Comparison of ENCODE assay signal across 10 mouse cellular contexts in genomic region chr15:27496596-27497299, GRCm38 (mm10). TPM values are rescaled to one million over a fixed set of nuclear protein-coding genes. Genes with fewer than 3 reads are reported as not detected.
A peak's percentile ranks its signal among the peaks of the same experiment; 100 is the strongest.
DNase-seq lines count a peak whose midpoint lies in the region; ATAC-seq lines count a peak whose summit lies in the region.
"Had no signal": no experiment of that assay in that cellular context is flagged by ENCODE, and none has a peak within 500 bp of the region (broad histone marks: within the 10 kb centered on the region; RNA-seq: fewer than 3 reads in every experiment).

No protein-coding gene starts in this region.

- peaks cover 21% of the 10 kb centered on the region for H3K4me1 ChIP-seq in forebrain, embryonic 15.5 days
- H3K4me1 ChIP-seq in forebrain, embryonic 13.5 days = peaks cover 33% of the 10 kb centered on the region
- peaks cover 56% of the 10 kb centered on the region for H3K4me1 ChIP-seq in hindbrain, embryonic 10.5 days (replicated peaks)

- 85% methylated on average over 11 of the region's 11 CpGs for WGBS in forebrain, embryonic 15.5 days
- 86% methylated on average over 11 of the region's 11 CpGs for WGBS in forebrain, embryonic 13.5 days
- 71% methylated on average over 11 of the region's 11 CpGs for WGBS in hindbrain, embryonic 10.5 days

- H3K27ac ChIP-seq in forebrain, embryonic 15.5 days (replicated peaks) = no peak overlapping the region
- no peak overlapping the region for H3K27ac ChIP-seq in forebrain, embryonic 13.5 days
- peak overlapping the region; percentile 82 for H3K27ac ChIP-seq in hindbrain, embryonic 10.5 days
- H3K27ac ChIP-seq: kidney, postnatal 0 days had no signal

- no peak overlapping the region for H3K9ac ChIP-seq in forebrain, embryonic 15.5 days (replicated peaks)
- no peak overlapping the region for H3K9ac ChIP-seq in forebrain, embryonic 13.5 days

- no peaks in the 10 kb centered on the region for H3K9me3 ChIP-seq in forebrain, embryonic 15.5 days
- H3K9me3 ChIP-seq in forebrain, embryonic 13.5 days (replicated peaks) = no peaks in the 10 kb centered on the region
- H3K9me3 ChIP-seq in hindbrain, embryonic 10.5 days = no peaks in the 10 kb centered on the region

- no peak overlapping the region for H3K4me3 ChIP-seq in forebrain, embryonic 15.5 days
- H3K4me3 ChIP-seq in forebrain, embryonic 13.5 days = no peak overlapping the region
- H3K4me3 ChIP-seq in hindbrain, embryonic 10.5 days = no peak overlapping the region

- DNase-seq in 416B (ENCODE audit: low read depth) = peak; percentile 89
- no peak for DNase-seq in hindbrain, embryonic 10.5 days (ENCODE audit: low spot score)
- DNase-seq in right cerebral cortex, postnatal 14 days = no peak
- no peak for DNase-seq in right cerebral cortex, postnatal 10 days (ENCODE audit: low spot score in 2 of 2)
- DNase-seq in frontal cortex, adult 2 months (ENCODE audit: extremely low spot score in 1 of 2, low spot score in 1 of 2) = no peak
- DNase-seq: adrenal gland, postnatal 36 days had no signal

- 0 out of 2 replicates have a peak, but pooled peaks have one; percentile 23 for ATAC-seq in forebrain, embryonic 15.5 days (replicated peaks)
- ATAC-seq in forebrain, embryonic 13.5 days = no peak
- ATAC-seq in megakaryocyte-erythroid progenitor cell, adult 5-6 weeks (replicated peaks; ENCODE audit: low FRiP score, low TSS enrichment, poor library complexity, severe bottlenecking) = peak; percentile 77

- H3K27me3 ChIP-seq in forebrain, embryonic 15.5 days = no peaks in the 10 kb centered on the region
- no peaks in the 10 kb centered on the region for H3K27me3 ChIP-seq in forebrain, embryonic 13.5 days
- peaks cover 3% of the 10 kb centered on the region; the same call in 1 of the 2 replicates for H3K27me3 ChIP-seq in hindbrain, embryonic 10.5 days (ENCODE audit: insufficient read depth, poor library complexity, severe bottlenecking)

- no peaks in the 10 kb centered on the region for H3K36me3 ChIP-seq in forebrain, embryonic 15.5 days
- no peaks in the 10 kb centered on the region for H3K36me3 ChIP-seq in forebrain, embryonic 13.5 days (ENCODE audit: poor library complexity, severe bottlenecking)
- no peaks in the 10 kb centered on the region for H3K36me3 ChIP-seq in hindbrain, embryonic 10.5 days

- H3K4me2 ChIP-seq in forebrain, embryonic 15.5 days (replicated peaks) = no peak overlapping the region
- H3K4me2 ChIP-seq in forebrain, embryonic 13.5 days = no peak overlapping the region

RNA-seq across cellular contexts. Expression of gene Ank, which starts 30.3 kb away (rescaled TPM):
- 16.7 and 17.1 TPM in 2 replicates for polyA plus RNA-seq in forebrain, embryonic 15.5 days (2015; fragmentation: Nextera tagmentation; extraction: Ambion mirVana)
- polyA plus RNA-seq in forebrain, embryonic 13.5 days (2015; fragmentation: Nextera tagmentation; extraction: Ambion mirVana) = 9.2 and 9.7 TPM in 2 replicates
- 8.4 and 11.0 TPM in 2 replicates for polyA plus RNA-seq in hindbrain, embryonic 10.5 days (2016; fragmentation: Nextera tagmentation; extraction: Ambion mirVana)
- 43.4 and 61.0 TPM in 2 replicates for total RNA-seq in megakaryocyte-erythroid progenitor cell, adult 5-6 weeks (2014; fragmentation: Nextera tagmentation)
- total RNA-seq in megakaryocyte-erythroid progenitor cell, adult 5-6 weeks (2017) = 23.5 and 29.0 TPM in 2 replicates
- 176 and 187 TPM in 2 replicates for polyA plus RNA-seq in frontal cortex, adult 2 months (2012; rRNA removed)
